Mouse (Mus musculus) E14TG2a.4 (cell line): Measurements from ENCODE around the gene Fem1a.

ENCODE experiments used
- CTCF ChIP-seq: conservative IDR thresholded peaks from 2 replicates; pipeline ENCODE4 v1.5.1; 2014; ENCODE audit warnings: low read length
- NANOG ChIP-seq: IDR thresholded peaks from 2 replicates; pipeline ENCODE4 v1.6.1; 2014; ENCODE audit warnings: borderline replicate concordance, low read length, mixed read lengths
- POU5F1 ChIP-seq: IDR thresholded peaks from 2 replicates; pipeline ENCODE4 v1.6.1; 2014; ENCODE audit warnings: low read length, borderline replicate concordance

DNA sequence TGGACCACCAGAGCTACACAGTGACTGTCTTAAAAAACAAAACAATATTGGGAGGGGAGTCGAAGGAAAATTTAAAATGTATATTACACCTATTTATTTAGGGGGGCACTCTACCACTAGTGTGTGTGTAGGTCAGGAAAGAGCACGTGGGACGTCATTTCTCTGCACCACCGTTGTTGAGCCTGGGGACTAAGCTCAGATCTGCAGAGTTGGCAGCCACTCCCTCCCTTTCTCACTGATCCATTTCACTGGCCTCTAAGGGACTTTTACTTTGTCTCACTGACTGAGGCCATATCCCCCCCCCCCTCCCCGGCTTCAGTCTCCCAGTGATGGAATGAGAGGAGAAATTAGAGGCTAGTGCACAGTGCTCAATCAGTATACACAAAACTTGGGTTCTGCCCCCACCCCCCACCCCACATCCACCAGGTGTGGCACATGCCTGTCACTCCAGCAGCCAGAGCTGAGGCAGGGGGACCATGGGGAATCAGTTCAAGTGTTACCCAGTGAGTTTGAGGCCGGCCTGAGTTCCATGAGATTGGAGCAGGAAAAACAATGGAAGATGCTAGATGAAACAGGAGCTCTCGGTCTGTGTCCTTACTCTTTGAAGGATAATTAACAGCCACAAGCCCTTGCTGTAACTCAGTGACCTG is 35.3 kb downstream of the Fem1a start:
- TF ChIP-seq CTCF (no peak), NANOG (no peak), POU5F1 (no peak)
